Mouse (Mus musculus) kidney, embryonic 16.5 days (tissue): Measurements from ENCODE around the gene Vps13d. TPM values are rescaled to one million over a fixed set of nuclear protein-coding genes. Genes with fewer than 3 reads are reported as not detected.

ENCODE experiments used
- ATAC-seq: fragments of 200-750 bp; cut with Nextera tagmentation; 2 replicates; pipeline ENCODE4 v1.8.0; 2017; ENCODE audit warnings: moderate TSS enrichment; ENCODE audit not compliant: low FRiP score, low TSS enrichment
- H3K27ac ChIP-seq: fragments of 300-500 bp; sonication (generic); 2 replicates; pipeline ENCODE4 v1.5.1; 2014; ENCODE audit warnings: low read length
- H3K27me3 ChIP-seq: fragments of 300-500 bp; sonication (generic); 2 replicates; pipeline ENCODE4 v1.6.1; 2014; ENCODE audit warnings: low read length, control low read depth, mixed read lengths; ENCODE audit not compliant: insufficient read depth
- H3K36me3 ChIP-seq: fragments of 300-500 bp; sonication (generic); 2 replicates; pipeline ENCODE4 v1.6.1; 2014; ENCODE audit warnings: low read length, control low read depth, mixed read lengths; ENCODE audit not compliant: insufficient read depth
- H3K4me1 ChIP-seq: fragments of 300-500 bp; sonication (generic); 2 replicates; pipeline ENCODE4 v1.6.1; 2014; ENCODE audit warnings: low read length, control low read depth, mixed read lengths; ENCODE audit not compliant: insufficient read depth
- H3K4me2 ChIP-seq: fragments of 300-500 bp; sonication (generic); replicated peaks from 2 replicates; pipeline ENCODE4 v1.6.1; 2014; ENCODE audit warnings: low read depth, low read length
- H3K4me3 ChIP-seq: fragments of 300-500 bp; sonication (generic); 2 replicates; pipeline ENCODE4 v1.5.1; 2014; ENCODE audit warnings: mild to moderate bottlenecking, low read length
- H3K9ac ChIP-seq: fragments of 300-500 bp; sonication (generic); replicated peaks from 2 replicates; pipeline ENCODE4 v1.6.1; 2014; ENCODE audit warnings: low read length
- H3K9me3 ChIP-seq: fragments of 300-500 bp; sonication (generic); 2 replicates; pipeline ENCODE4 v1.6.1; 2016; ENCODE audit warnings: low read length, control low read depth
- WGBS: fragments of 180-500 bp; shearing (Covaris S2); extraction: QIAGEN DNeasy Blood & Tissue Kit; methylation state at CpG from one replicate; pipeline ENCODE4 v1.1.7; 2014; 5-methylcytosine and 5-hydroxymethylcytosine counted together
- polyA plus RNA-seq: library from polyadenylated mRNA; unstranded; fragments of >200 nt; fragmentation: Nextera tagmentation; extraction: Ambion mirVana; gene quantifications from 2 replicates; pipeline ENCODE4 v1.2.1, GENCODE M21; 2015

Gene Vps13d
- 10.5 and 10.6 TPM in 2 replicates for polyA plus RNA-seq

DNA sequence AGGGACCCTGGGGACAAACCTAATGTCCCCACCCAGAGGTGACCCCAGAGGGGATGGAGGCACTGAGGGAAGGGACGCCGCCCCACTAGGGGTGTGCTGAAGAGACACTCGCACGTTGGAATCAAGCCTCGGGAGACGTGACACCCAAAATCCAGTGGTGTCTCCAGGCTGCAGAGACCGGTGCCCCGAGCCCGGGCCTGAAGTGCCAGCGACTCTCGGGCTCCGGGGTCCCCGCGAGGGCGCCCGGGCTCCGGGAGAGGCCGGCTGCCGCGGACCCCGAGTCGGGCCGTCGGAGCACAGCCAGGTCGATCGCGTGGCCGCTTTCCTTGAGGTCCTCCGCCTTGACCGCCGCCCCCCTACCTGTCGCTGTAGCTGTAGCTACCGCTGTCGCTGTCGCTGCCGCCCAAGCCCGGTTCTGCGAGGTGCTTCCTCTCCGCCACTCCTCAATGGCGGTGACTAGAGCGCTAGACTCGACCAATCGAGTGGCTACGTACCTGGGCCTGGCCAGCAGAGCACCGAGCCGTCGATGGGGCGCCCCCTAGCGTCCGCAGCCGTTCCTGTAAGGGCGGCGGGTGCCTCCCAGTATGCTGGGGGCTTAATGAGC lies at the start of gene Vps13d:
TSS of gene Vps13d (minus strand) at position 447 of the 604 bp plus-strand sequence.
- under 1% methylated on average over 53 of the region's 53 CpGs for WGBS
- H3K4me3 ChIP-seq: peak within 1 kb of the TSS; percentile 83
- H3K27me3 ChIP-seq: no peaks in the 10 kb centered on the region
- peak within 1 kb of the TSS; percentile 88 for H3K9ac ChIP-seq
- peaks cover 15% of the 10 kb centered on the region for H3K4me1 ChIP-seq
- peak; percentile 96 for ATAC-seq
- peak within 1 kb of the TSS; percentile 93 for H3K4me2 ChIP-seq
- H3K9me3 ChIP-seq: no peaks in the 10 kb centered on the region
- peak within 1 kb of the TSS; percentile 74 for H3K27ac ChIP-seq
- H3K36me3 ChIP-seq: peaks cover 3% of the 10 kb centered on the region; the same call in 1 of the 2 replicates

DNA sequence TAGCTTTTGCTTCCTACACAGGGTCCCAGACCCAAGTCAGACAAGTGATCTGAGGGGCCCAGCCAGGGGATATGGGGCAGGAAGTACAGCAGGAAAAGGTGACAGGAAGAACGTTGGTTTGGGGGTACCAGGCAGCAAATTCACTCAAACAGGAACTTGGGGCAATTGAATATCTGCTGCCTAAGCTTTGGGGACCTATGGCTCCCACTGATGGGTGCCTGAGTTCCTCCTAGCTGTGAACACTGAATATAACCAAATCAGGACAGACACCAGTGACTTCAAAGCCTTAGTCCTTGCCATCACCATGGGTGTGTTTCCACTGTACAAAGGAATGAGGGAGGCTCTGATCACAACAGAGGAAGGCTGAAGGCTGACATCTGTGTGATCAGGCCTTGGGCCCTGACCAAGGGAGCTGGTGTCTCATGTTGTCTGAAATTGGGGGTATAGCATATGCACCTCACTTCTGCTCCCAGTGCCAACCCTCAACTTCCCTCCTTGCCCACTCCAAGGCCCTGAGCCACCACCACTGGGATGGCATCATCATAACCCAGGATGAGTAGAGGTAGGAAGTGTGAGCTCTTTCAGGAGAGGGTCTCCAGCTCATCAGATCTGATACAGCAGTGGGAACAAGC lies 48.0 kb upstream of the Vps13d start:
- Histone ChIP-seq H3K27ac (no peak overlapping the region), H3K9ac (no peak overlapping the region), H3K27me3 (peaks cover 32% of the 10 kb centered on the region), H3K4me1 (peaks cover 30% of the 10 kb centered on the region), H3K36me3 (no peaks in the 10 kb centered on the region), H3K4me2 (no peak overlapping the region), H3K9me3 (no peaks in the 10 kb centered on the region), H3K4me3 (no peak overlapping the region)
- no peak for ATAC-seq
- 43% methylated on average over 1 of the region's 1 CpGs for WGBS

DNA sequence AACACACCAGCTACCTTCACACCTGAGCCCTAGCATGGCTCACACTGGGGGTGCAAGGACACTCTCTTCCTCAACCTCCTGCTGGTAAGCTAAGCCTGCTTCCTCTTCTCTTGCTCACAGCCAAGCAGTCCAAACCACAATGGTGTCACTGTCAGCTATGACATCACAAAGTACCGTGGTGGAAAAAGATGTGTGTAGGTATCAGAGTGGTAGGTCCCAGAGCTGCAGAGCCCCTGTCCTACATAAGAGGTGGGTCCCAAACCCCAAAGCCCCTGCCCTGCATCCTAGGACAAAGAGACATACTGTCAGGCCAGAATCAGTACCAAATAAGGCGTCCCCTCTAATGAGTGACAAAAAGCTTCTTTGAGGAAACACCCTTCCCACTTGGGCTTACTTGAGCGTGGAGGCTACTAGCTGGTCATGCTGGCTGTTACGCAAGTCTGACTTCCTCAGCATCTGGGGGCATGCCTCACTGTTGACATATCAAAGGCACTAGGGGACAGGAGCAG lies 46.0 kb upstream of the Vps13d start:
- no peaks in the 10 kb centered on the region for H3K36me3 ChIP-seq
- WGBS: 49% methylated on average over 4 of the region's 4 CpGs

DNA sequence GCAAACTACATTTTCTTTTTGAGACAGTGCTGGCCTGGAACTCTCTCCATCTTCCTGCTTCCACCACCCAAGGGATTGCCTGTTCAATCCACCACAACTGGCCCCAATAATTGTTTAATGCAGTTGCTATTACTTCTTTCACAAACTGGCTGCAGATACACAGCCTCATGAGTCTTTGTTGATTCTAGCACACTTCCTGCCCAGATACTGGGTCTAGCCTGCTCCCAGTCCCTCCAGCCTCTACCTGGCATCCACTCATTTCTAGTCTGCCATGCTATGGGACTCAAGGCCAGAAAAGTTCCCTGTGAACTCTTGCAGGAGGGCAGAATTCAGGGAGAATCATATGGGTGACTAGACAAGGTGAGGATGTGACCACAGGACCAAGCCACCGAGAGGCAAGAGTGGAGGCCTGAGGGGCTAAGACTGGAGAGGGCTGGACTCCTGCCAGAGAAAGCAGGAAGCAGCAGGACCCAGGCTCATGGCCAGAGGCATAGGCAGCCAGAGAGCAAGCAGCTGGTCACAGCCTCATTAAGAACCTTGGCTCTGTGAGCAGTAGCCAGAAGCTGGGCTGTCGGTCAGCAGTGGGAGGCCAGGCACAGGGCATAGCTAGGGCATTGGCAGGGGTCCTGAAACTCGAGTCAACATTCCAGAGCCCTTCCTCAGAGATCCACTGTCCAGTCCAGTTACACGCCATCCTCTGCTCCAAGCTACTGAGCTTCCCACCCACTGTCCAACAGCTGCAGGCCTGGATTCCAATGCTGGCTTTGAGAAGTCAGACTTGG lies 44.4 kb upstream of the Vps13d start:
- no peak overlapping the region for H3K4me2 ChIP-seq
- H3K9ac ChIP-seq: no peak overlapping the region
- no peaks in the 10 kb centered on the region for H3K9me3 ChIP-seq
- H3K4me1 ChIP-seq: peaks cover 19% of the 10 kb centered on the region
- peak; percentile 92 for ATAC-seq
- peak overlapping the region; percentile 81 for H3K27ac ChIP-seq
- no peak overlapping the region for H3K4me3 ChIP-seq
- H3K27me3 ChIP-seq: no peaks in the 10 kb centered on the region
- no peaks in the 10 kb centered on the region for H3K36me3 ChIP-seq
- 11% methylated on average over 4 of the region's 4 CpGs for WGBS

More for the DNA sequence above, 46.0 kb upstream of the Vps13d start:
- no peaks in the 10 kb centered on the region for H3K9me3 ChIP-seq
- H3K27me3 ChIP-seq: peaks cover 14% of the 10 kb centered on the region
- peaks cover 21% of the 10 kb centered on the region for H3K4me1 ChIP-seq
- H3K4me3 ChIP-seq: no peak overlapping the region
- H3K4me2 ChIP-seq: no peak overlapping the region
- no peak overlapping the region for H3K9ac ChIP-seq
- ATAC-seq: no peak
- H3K27ac ChIP-seq: no peak overlapping the region

DNA sequence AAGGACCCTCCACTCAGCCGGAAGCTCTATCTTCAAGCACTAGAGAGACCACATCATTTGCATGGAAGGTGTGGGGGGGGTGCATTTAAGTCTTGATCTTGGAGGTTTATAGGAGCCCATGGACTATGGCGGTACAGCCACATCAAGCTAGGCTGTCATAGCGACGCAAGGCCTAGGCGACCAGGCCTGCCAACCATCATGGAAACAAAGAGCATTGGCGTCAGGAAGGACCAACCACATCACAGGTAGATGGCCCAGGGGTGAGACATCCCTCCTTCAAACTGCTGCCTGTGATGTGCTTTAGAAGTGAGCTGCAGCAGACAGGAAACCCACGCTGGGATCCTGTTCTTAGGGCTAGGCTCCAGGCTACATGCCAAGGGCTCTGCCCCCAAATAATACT lies 41.2 kb upstream of the Vps13d start:
- 82% methylated on average over 7 of the region's 7 CpGs for WGBS
- no peak overlapping the region for H3K4me2 ChIP-seq

DNA sequence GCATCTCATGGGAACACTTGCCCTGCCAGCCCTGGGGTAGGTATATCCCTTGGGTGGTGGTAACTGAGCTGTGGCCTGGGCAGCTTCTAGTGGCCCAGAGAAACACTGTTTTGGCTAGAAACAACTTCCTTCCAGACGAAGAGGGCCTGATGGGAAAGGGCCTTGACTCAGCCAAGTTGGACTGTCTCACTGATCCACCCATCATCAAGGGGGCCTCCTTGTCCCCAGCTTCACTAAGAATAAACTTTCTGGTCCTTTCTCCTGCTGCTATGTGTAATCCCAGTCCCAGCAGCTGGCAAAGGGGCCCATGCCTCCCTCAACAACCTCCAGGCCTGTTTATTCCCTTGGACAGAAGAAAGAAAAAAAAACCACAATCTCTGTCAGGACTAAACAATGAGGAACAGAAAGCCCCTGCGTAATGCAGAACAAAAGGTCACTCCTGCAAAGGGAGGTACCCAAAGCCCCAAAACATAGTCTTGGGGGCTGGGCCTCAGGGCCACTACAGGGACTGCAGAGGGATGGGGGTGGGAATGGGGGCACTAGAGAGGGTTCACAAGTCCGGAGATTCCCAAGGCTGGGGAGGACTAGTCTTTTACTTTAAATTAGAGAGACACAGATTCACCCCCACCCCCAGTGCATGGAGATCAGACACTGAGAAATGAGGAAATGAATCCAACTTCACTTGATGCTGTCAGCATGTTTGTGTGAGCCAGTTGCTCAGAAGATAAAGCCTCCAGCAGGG lies 38.9 kb upstream of the Vps13d start:
- Histone ChIP-seq H3K4me2 (no peak overlapping the region), H3K27me3 (no peaks in the 10 kb centered on the region), H3K4me3 (no peak overlapping the region), H3K27ac (no peak overlapping the region), H3K36me3 (no peaks in the 10 kb centered on the region), H3K9me3 (no peaks in the 10 kb centered on the region), H3K4me1 (0 out of 2 replicates have a peak, but pooled peaks cover 2% of the 10 kb centered on the region), H3K9ac (no peak overlapping the region)
- no peak for ATAC-seq
- WGBS: 37% methylated on average over 3 of the region's 3 CpGs

More for the DNA sequence above, 41.2 kb upstream of the Vps13d start:
- Histone ChIP-seq H3K4me1 (peaks cover 17% of the 10 kb centered on the region), H3K4me3 (no peak overlapping the region), H3K9ac (no peak overlapping the region), H3K9me3 (no peaks in the 10 kb centered on the region), H3K27ac (no peak overlapping the region), H3K27me3 (no peaks in the 10 kb centered on the region), H3K36me3 (no peaks in the 10 kb centered on the region)
- no peak for ATAC-seq

DNA sequence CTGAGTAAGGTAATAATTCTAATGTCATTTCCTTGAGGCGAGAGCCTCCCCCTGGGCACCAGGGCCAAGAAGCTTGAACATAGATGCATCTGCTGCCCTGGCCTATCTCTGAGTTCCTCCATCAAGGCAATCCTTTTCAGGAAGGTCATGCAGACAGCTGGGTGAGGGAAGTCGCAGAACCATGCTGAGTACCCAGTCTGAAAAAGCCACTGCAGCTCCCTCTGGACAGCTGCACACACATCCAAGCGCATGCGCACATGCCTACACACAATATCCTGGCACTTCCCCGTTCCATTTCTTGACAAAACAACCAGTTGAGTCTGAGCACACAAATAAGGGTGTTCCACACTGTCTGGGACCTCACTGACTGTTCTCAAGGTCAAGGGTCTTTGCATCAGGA lies 36.9 kb upstream of the Vps13d start:
- H3K9me3 ChIP-seq: no peaks in the 10 kb centered on the region
- no peak overlapping the region for H3K4me3 ChIP-seq
- no peak overlapping the region for H3K27ac ChIP-seq
- no peaks in the 10 kb centered on the region for H3K36me3 ChIP-seq
- H3K4me1 ChIP-seq: 0 out of 2 replicates have a peak, but pooled peaks cover 2% of the 10 kb centered on the region
- no peaks in the 10 kb centered on the region for H3K27me3 ChIP-seq
- 88% methylated on average over 5 of the region's 5 CpGs for WGBS
- H3K9ac ChIP-seq: no peak overlapping the region
- no peak for ATAC-seq
- H3K4me2 ChIP-seq: no peak overlapping the region

DNA sequence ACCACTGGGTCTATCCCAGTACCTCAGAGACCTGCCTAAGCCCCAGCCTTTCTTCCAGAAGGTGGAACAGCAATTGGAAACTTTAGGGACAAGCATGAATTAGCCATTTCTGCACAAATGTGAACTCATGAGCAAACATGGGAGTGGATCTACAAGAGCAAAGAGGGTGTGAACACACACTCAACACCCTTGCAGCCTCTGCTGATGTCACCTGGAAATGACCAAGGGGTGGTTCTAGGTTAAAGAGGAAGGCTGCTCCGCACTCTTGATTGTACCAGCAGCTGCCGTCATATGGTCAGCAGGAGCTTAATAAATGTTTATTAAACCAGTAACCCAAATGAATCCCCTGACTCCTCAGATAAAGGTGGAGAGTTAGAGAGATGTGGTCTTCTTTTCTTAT lies 35.8 kb upstream of the Vps13d start:
- H3K9me3 ChIP-seq: no peaks in the 10 kb centered on the region
- no peaks in the 10 kb centered on the region for H3K27me3 ChIP-seq
- H3K27ac ChIP-seq: no peak overlapping the region
- H3K4me3 ChIP-seq: no peak overlapping the region
- no peak overlapping the region for H3K4me2 ChIP-seq
- WGBS: 95% methylated on average over 2 of the region's 2 CpGs
- H3K36me3 ChIP-seq: no peaks in the 10 kb centered on the region
- H3K4me1 ChIP-seq: 0 out of 2 replicates have a peak, but pooled peaks cover 2% of the 10 kb centered on the region
- ATAC-seq: no peak
- no peak overlapping the region for H3K9ac ChIP-seq

DNA sequence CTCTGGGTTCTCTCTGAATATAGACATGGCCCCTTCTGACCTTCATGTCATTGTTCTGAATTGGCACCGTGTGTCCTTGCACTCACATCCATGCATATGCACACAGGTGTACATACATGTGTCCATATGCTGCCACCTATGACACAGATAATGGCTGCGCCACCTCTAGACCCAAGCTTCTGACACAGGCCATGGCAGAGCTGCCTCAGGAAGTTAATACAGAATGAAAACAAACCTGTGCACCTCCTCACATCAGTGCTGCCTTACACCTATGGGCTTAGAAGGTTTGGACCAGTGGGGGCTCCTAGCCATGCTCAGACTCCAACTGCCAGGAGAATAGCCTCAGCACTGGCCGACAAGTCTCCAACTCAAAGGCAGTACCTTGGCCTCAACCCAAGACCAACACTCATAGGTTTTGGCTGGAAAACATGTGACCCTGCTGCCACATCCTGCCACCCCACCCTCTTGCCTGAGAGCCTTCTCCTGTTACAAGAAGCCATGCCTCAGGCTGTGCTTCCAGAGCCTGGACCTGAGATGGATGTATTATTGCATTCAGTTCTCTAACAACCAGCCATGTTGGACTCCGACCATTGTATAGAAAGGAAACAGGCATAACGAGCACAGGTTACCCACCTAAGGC lies 34.8 kb upstream of the Vps13d start:
- Histone ChIP-seq H3K9me3 (no peaks in the 10 kb centered on the region), H3K4me1 (0 out of 2 replicates have a peak, but pooled peaks cover 2% of the 10 kb centered on the region), H3K27ac (no peak overlapping the region), H3K4me2 (no peak overlapping the region), H3K4me3 (no peak overlapping the region), H3K27me3 (no peaks in the 10 kb centered on the region), H3K9ac (no peak overlapping the region), H3K36me3 (no peaks in the 10 kb centered on the region)
- no peak for ATAC-seq
- 80% methylated on average over 5 of the region's 5 CpGs for WGBS
